Mouse (Mus musculus) cerebellum, adult 2 months (tissue): ENCODE data around the gene Padi4. TPM values are rescaled to one million over a fixed set of nuclear protein-coding genes. Genes with fewer than 3 reads are reported as not detected.
A peak's percentile ranks its signal among the peaks of the same experiment; 100 is the strongest.

Experiments used
- DNase-seq, 2 experiments: peaks; one replicate each; pipeline ENCODE4 v3.0.0; 2021
- H3K27ac ChIP-seq: fragments of 200-500 bp; 2 replicates; pipeline ENCODE4 v1.5.1; 2012; ENCODE audit warnings: low read length, control low read depth, inconsistent platforms; ENCODE audit not compliant: insufficient read depth
- H3K27me3 ChIP-seq: fragments of 200-500 bp; 2 replicates; pipeline ENCODE4 v1.6.1; 2012; ENCODE audit warnings: inconsistent platforms, mild to moderate bottlenecking, low read length, moderate library complexity; ENCODE audit not compliant: control insufficient read depth, insufficient read depth
- H3K4me1 ChIP-seq: fragments of 200-500 bp; 2 replicates; pipeline ENCODE4 v1.6.1; 2011; ENCODE audit warnings: low read length; ENCODE audit not compliant: control insufficient read depth, insufficient read depth
- H3K4me3 ChIP-seq: fragments of 200-500 bp; replicated peaks from 2 replicates; pipeline ENCODE3; 2011; ENCODE audit warnings: mild to moderate bottlenecking, low read depth, low read length, control low read depth; ENCODE audit not compliant: insufficient read depth
- CTCF ChIP-seq: fragments of 200-500 bp; IDR thresholded peaks from 2 replicates; pipeline ENCODE4 v1.5.1; 2011; ENCODE audit warnings: low read depth, mild to moderate bottlenecking, control low read depth, low read length, moderate library complexity, borderline replicate concordance; ENCODE audit not compliant: insufficient read depth
- POLR2A ChIP-seq: fragments of 200-500 bp; IDR thresholded peaks from 2 replicates; pipeline ENCODE4 v1.6.1; 2011; ENCODE audit warnings: low read length, control low read depth, borderline replicate concordance; ENCODE audit not compliant: insufficient read depth
- WGBS: fragments of 180-500 bp; shearing (Covaris S2); methylation state at CpG from one replicate; pipeline ENCODE4 v1.1.7; 2018; 5-methylcytosine and 5-hydroxymethylcytosine counted together
- polyA plus RNA-seq: library from polyadenylated mRNA; depleted of rRNA; stranded (reverse); fragments of >200 nt; gene quantifications from 2 replicates; pipeline ENCODE4 v1.2.3, GENCODE M21; 2012; rRNA removed

Padi4 gene
- polyA plus RNA-seq, 1 experiment = 0.11 TPM

- 14% methylated on average over 20 of the region's 20 CpGs for WGBS
- TF ChIP-seq CTCF (no peak), POLR2A (no peak)
- peak within 1 kb of the TSS; percentile 98 for H3K4me3 ChIP-seq
- H3K4me1 ChIP-seq = peaks cover 3% of the 10 kb centered on the region; the same call in 1 of the 2 replicates
- peak within 1 kb of the TSS; percentile 84 for H3K27ac ChIP-seq
- DNase-seq = no peak
- H3K27me3 ChIP-seq = no peaks in the 10 kb centered on the region
These were observed 73.6 kb downstream of the Padi4 start, which contains the start of gene Rcc2 for GRCm38 (mm10) chr4:140700269-140701018. Rcc2 (plus strand) TSS chr4:140700541.

GRCm38 (mm10) chr4:140699441-140700127 lies 74.5 kb downstream of the Padi4 start:
- peak overlapping the region; percentile 84 for H3K27ac ChIP-seq
- WGBS = 5% methylated on average over 29 of the region's 29 CpGs

More at GRCm38 (mm10) chr4:140699441-140700127, 74.5 kb downstream of the Padi4 start:
- H3K4me3 ChIP-seq = peak overlapping the region; percentile 62
- DNase-seq = peak; percentile 77 to 84
- no peaks in the 10 kb centered on the region for H3K27me3 ChIP-seq
- H3K4me1 ChIP-seq = peaks cover 3% of the 10 kb centered on the region; the same call in 1 of the 2 replicates
- TF ChIP-seq POLR2A (peak; percentile 55; the same call in 1 of the 2 replicates), CTCF (no peak)

Other genes with a start within 250 kb of the Padi4 start
- gene Arhgef10l, start 108.2 kb downstream of the Padi4 start, polyA plus RNA-seq = 52.7 and 55.5 TPM in 2 replicates
- gene Rcc2, start 73.7 kb downstream of the Padi4 start, polyA plus RNA-seq = 40.0 and 40.6 TPM in 2 replicates
- not detected in 2 replicates for gene Padi6, start 31.6 kb downstream of the Padi4 start, polyA plus RNA-seq
- gene Padi3, start 36.4 kb upstream of the Padi4 start, polyA plus RNA-seq = not detected in 2 replicates
- 0.05 and 0.08 TPM in 2 replicates for gene Padi1, start 71.5 kb upstream of the Padi4 start, polyA plus RNA-seq
- 22.2 and 25.2 TPM in 2 replicates for gene Padi2, start 132.1 kb upstream of the Padi4 start, polyA plus RNA-seq
- 320 and 325 TPM in 2 replicates for gene Sdhb, start 187.0 kb upstream of the Padi4 start, polyA plus RNA-seq
- gene Atp13a2, start 212.6 kb upstream of the Padi4 start, polyA plus RNA-seq = 194 and 198 TPM in 2 replicates
- 3.1 and 3.4 TPM in 2 replicates for gene Mfap2, start 236.2 kb upstream of the Padi4 start, polyA plus RNA-seq